Mouse (Mus musculus) stomach, postnatal 0 days (tissue): ENCODE data around the gene Mrvi1.

Experiments
- CTCF ChIP-seq: IDR thresholded peaks from 2 replicates; pipeline ENCODE4 v1.5.1; 2016; ENCODE audit warnings: antibody characterized with exemption, low read depth, mild to moderate bottlenecking, moderate library complexity
- EP300 ChIP-seq: optimal IDR thresholded peaks from 2 replicates; pipeline ENCODE3; 2016; ENCODE audit warnings: antibody characterized with exemption

GRCm38 (mm10) chr7:110903226-110903625, 79.0 kb downstream of the Mrvi1 start:
- TF ChIP-seq CTCF (no peak), EP300 (no peak)
